Mouse (Mus musculus): ENCODE results near the gene Apbb1ip.

- TF ChIP-seq CTCF (conservative IDR thresholded peaks at IDR 0.05; ENCODE audit: low read length) = no peak
- no peak for TF ChIP-seq POU5F1 (IDR thresholded peaks at IDR 0.05; ENCODE audit: borderline replicate concordance, low read length)
Measured at GRCm38 (mm10) chr2:22746785-22747184, 27.1 kb upstream of the Apbb1ip start.
